Mouse (Mus musculus) lung, embryonic 15.5 days (tissue): ENCODE measurements around the gene Stox1. TPM values are rescaled to one million over a fixed set of nuclear protein-coding genes. Genes with fewer than 3 reads are reported as not detected.

Source experiments
- ATAC-seq: fragments of 200-750 bp; cut with Nextera tagmentation; 2 replicates; pipeline ENCODE4 v1.8.0; 2017; ENCODE audit warnings: moderate number of reproducible peaks, borderline replicate concordance; ENCODE audit not compliant: low FRiP score, low TSS enrichment; ENCODE audit errors: extremely low read depth
- H3K27ac ChIP-seq: fragments of 300-500 bp; sonication (generic); 2 replicates; pipeline ENCODE4 v1.5.1; 2015; ENCODE audit warnings: moderate library complexity, mild to moderate bottlenecking, inconsistent platforms
- H3K27me3 ChIP-seq: fragments of 300-500 bp; sonication (generic); 2 replicates; pipeline ENCODE4 v1.6.1; 2015; ENCODE audit warnings: inconsistent platforms
- H3K36me3 ChIP-seq: fragments of 300-500 bp; sonication (generic); 2 replicates; pipeline ENCODE4 v1.6.1; 2015; ENCODE audit warnings: inconsistent platforms
- H3K4me1 ChIP-seq: fragments of 300-500 bp; sonication (generic); 2 replicates; pipeline ENCODE4 v1.6.1; 2015; ENCODE audit warnings: inconsistent platforms
- H3K4me2 ChIP-seq: fragments of 300-500 bp; sonication (generic); 2 replicates; pipeline ENCODE4 v1.6.1; 2015; ENCODE audit warnings: inconsistent platforms, mild to moderate bottlenecking, moderate library complexity
- H3K4me3 ChIP-seq: fragments of 300-500 bp; sonication (generic); 2 replicates; pipeline ENCODE4 v1.5.1; 2015; ENCODE audit warnings: mild to moderate bottlenecking, inconsistent platforms
- H3K9ac ChIP-seq: fragments of 300-500 bp; sonication (generic); 2 replicates; pipeline ENCODE4 v1.6.1; 2015; ENCODE audit warnings: inconsistent platforms
- H3K9me3 ChIP-seq: fragments of 300-500 bp; sonication (generic); 2 replicates; pipeline ENCODE4 v1.6.1; 2016; ENCODE audit warnings: inconsistent platforms
- WGBS: fragments of 180-500 bp; shearing (Covaris S2); methylation state at CpG from one replicate; pipeline ENCODE4 v1.1.7; 2015; 5-methylcytosine and 5-hydroxymethylcytosine counted together
- polyA plus RNA-seq: library from polyadenylated mRNA; unstranded; fragments of >200 nt; fragmentation: Nextera tagmentation; extraction: Ambion mirVana; gene quantifications from 2 replicates; pipeline ENCODE4 v1.2.1, GENCODE M21; 2015

The Stox1 gene
- polyA plus RNA-seq, 1 experiment from 2014 or later: 5.5 TPM

DNA sequence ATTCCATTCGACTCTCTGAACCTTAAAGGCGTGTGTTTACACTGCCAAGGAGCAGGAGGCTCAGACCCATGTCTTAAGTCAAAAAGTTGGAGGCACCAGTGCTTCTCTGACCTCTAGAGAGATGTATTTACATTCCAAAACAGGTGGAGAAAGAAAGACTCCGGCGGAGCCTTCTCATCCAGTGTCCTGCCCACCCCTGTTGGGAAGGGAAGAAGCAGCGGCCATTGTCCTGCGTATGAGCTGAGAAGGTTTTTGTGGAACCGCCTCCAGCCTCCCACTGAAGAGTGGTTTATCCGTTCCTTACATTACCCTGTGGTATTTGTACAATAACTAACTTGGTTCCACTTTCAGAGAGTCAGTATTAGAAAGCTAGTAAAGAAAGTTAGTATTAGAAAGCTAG lies 33.2 kb downstream of the Stox1 start:
- Histone ChIP-seq H3K27ac (no peak overlapping the region), H3K4me3 (no peak overlapping the region), H3K27me3 (no peaks in the 10 kb centered on the region), H3K4me1 (no peaks in the 10 kb centered on the region), H3K4me2 (no peak overlapping the region), H3K36me3 (no peaks in the 10 kb centered on the region), H3K9me3 (no peaks in the 10 kb centered on the region), H3K9ac (no peak overlapping the region)
- WGBS: 56% methylated on average over 8 of the region's 8 CpGs
- ATAC-seq: no peak

DNA sequence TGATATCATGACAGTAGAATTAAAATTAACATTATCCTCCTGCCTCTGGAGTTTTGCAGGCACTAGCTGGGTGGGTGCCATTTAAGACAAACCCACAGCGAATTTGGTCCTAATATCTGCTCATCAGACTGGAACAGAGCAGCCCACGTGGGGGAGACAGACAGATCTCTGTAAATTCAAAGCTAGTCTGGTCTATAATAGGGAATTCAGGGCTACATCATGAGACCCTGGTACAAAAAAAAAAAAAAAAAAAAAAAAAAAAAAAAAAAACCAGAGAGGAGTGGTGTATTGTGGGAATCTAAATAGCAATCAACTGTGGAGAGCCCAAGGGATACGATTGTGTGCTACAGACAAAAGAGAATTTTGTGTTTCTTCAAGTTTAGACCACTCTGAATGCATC lies 33.7 kb downstream of the Stox1 start:
- Histone ChIP-seq H3K27ac (no peak overlapping the region), H3K27me3 (no peaks in the 10 kb centered on the region), H3K4me2 (no peak overlapping the region), H3K36me3 (no peaks in the 10 kb centered on the region), H3K9ac (no peak overlapping the region), H3K9me3 (no peaks in the 10 kb centered on the region), H3K4me3 (no peak overlapping the region), H3K4me1 (no peaks in the 10 kb centered on the region)
- 75% methylated on average over 3 of the region's 3 CpGs for WGBS
- no peak for ATAC-seq

DNA sequence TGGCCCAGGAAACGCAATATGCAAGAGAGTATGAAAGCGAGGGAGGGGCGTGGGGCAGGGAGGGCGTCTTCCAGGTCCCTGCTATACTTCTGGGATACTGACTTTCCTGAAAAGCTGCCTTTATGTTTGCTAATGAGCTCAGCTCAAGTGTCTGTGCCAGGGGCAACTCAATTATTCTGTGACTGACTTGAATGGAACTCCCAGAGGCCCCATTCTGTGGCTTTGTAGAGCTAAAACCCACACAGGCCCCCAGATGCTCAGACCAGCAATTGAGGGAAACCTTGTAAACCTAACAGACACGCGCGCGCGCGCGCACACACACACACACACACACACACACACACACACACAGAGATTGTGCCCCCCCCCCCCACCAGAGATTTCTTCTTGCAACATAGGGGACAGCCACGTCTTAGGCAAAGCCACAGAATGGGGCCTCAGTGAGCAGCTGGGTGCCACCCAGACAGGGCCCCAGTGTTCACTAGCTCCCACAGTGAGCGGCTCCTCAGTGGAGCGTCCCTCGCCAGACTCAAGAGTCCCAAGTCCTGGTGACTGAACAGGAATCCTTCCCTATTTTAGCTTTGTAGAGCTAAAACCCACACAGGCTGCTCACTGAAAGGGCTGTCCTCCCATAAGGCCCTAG lies 38.8 kb downstream of the Stox1 start:
- H3K4me2 ChIP-seq: no peak overlapping the region
- H3K4me1 ChIP-seq: no peaks in the 10 kb centered on the region
- 73% methylated on average over 15 of the region's 15 CpGs for WGBS
- no peaks in the 10 kb centered on the region for H3K27me3 ChIP-seq
- no peak overlapping the region for H3K9ac ChIP-seq
- H3K27ac ChIP-seq: no peak overlapping the region
- no peak for ATAC-seq
- H3K9me3 ChIP-seq: no peaks in the 10 kb centered on the region
- no peak overlapping the region for H3K4me3 ChIP-seq
- H3K36me3 ChIP-seq: no peaks in the 10 kb centered on the region

DNA sequence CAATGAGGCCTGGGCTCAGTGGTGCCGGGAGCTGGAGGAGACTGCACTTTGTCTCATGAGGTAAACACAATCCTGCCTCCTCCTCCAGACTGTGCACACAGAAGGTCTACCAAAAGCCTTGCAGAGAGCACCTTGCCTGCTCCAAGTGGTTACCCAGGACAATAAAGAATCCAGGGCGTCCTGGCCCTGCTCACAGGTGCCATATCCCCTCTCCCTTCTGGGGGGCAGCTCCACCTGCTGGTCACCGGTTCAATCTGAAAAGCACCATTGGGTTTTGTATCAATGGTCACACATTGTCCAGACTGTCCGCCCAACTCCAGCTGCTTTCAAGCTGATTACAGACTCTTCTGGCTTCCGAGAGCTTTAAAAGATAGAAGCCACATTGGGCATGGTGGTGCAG lies 42.9 kb downstream of the Stox1 start:
- Histone ChIP-seq H3K9ac (no peak overlapping the region), H3K27me3 (no peaks in the 10 kb centered on the region), H3K4me3 (no peak overlapping the region), H3K9me3 (no peaks in the 10 kb centered on the region), H3K4me2 (no peak overlapping the region), H3K4me1 (no peaks in the 10 kb centered on the region), H3K36me3 (no peaks in the 10 kb centered on the region), H3K27ac (no peak overlapping the region)
- WGBS: 47% methylated on average over 5 of the region's 5 CpGs
- ATAC-seq: no peak

DNA sequence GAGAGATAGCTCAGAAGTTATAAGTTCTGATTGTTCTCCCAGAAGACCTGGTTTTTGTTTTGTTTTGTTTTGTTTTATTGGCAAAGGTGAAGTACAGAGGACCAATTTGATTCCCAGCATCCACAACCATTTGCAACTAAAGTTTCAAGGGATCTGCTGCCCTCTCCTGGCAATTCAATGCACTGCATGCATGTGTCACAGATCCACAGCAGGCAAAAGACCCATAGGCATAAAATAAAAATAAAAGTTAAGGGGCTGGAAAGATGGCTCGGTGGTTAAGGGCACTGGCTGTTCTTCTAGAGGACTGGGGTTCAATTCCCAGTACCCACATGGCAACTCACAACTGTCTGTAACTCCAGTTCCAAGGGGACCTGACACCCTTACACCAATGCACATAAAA lies 46.1 kb downstream of the Stox1 start:
- Histone ChIP-seq H3K4me3 (no peak overlapping the region), H3K36me3 (no peaks in the 10 kb centered on the region), H3K27ac (no peak overlapping the region), H3K27me3 (no peaks in the 10 kb centered on the region), H3K4me2 (no peak overlapping the region), H3K4me1 (no peaks in the 10 kb centered on the region), H3K9ac (no peak overlapping the region), H3K9me3 (no peaks in the 10 kb centered on the region)
- no peak for ATAC-seq
- WGBS: 60% methylated on average over 1 of the region's 1 CpGs

DNA sequence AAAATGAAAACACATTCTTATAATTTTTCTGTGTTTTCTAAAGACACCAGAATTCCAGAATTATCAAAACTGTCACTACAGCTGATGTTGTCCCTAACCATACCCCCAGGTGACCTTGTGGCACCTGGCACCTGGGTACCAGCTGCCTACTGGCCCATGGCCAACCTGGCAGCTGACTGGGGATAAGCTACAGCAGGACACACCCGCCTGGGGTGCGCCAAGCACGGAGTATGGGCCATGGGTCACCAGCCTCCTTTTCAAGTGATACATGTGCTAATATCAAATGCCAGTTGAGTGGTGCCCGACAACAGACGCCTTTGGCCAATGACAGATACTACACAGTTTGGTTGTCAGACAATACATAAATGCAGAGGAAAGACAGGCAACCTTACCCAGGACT lies 48.6 kb downstream of the Stox1 start:
- Histone ChIP-seq H3K36me3 (no peaks in the 10 kb centered on the region), H3K9ac (no peak overlapping the region), H3K4me3 (no peak overlapping the region), H3K4me1 (no peaks in the 10 kb centered on the region), H3K27ac (no peak overlapping the region), H3K9me3 (no peaks in the 10 kb centered on the region), H3K27me3 (no peaks in the 10 kb centered on the region), H3K4me2 (no peak overlapping the region)
- no peak for ATAC-seq
- WGBS: 78% methylated on average over 5 of the region's 5 CpGs

DNA sequence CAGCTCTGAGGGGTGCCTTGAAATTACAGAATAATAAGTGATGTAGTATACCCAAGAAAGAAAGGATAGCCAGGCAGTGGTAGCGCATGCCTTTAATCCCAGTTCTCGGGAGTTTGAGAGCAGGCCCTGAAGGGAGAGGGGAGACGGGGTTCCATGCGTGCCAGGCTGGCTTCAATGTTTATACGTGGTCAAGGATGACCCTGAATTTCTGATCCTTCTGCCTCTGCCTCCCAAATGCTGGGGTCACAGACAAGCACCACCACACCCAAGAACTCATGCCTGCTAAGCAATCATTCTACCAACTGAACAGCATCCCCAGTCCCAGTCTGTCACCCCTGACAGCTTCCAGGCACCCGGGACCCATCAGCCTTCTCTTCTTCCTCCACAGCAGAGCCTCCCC lies 49.7 kb downstream of the Stox1 start:
- H3K4me2 ChIP-seq: no peak overlapping the region
- no peak overlapping the region for H3K9ac ChIP-seq
- WGBS: 84% methylated on average over 6 of the region's 6 CpGs
- no peaks in the 10 kb centered on the region for H3K27me3 ChIP-seq
- H3K4me3 ChIP-seq: no peak overlapping the region
- H3K36me3 ChIP-seq: no peaks in the 10 kb centered on the region
- no peak overlapping the region for H3K27ac ChIP-seq
- no peak for ATAC-seq
- no peaks in the 10 kb centered on the region for H3K4me1 ChIP-seq
- H3K9me3 ChIP-seq: no peaks in the 10 kb centered on the region

DNA sequence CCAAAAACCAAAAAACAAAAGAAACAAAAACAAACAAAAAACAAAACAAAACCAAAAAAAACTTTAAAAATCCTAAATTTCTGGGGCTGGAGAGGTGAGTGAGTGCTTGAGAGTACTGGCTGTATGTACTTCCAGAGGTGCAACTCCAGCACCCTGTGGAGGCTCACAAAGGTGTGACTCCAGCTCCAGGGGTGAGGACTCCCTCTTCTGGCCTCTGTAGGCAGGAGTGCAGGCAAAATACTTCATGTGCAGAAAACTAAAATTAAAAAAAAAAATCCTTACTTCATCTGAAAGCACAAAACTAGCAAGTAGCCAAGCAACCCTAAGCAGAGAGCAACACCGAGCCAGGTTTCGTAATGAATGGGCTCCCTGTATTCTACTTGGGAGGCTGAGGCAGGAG lies 53.6 kb downstream of the Stox1 start:
- H3K36me3 ChIP-seq: no peaks in the 10 kb centered on the region
- H3K27me3 ChIP-seq: no peaks in the 10 kb centered on the region
- H3K4me3 ChIP-seq: no peak overlapping the region
- no peaks in the 10 kb centered on the region for H3K9me3 ChIP-seq
- no peak overlapping the region for H3K27ac ChIP-seq
- WGBS: 93% methylated on average over 2 of the region's 2 CpGs
- H3K4me2 ChIP-seq: no peak overlapping the region
- no peak overlapping the region for H3K9ac ChIP-seq
- ATAC-seq: no peak
- no peaks in the 10 kb centered on the region for H3K4me1 ChIP-seq

DNA sequence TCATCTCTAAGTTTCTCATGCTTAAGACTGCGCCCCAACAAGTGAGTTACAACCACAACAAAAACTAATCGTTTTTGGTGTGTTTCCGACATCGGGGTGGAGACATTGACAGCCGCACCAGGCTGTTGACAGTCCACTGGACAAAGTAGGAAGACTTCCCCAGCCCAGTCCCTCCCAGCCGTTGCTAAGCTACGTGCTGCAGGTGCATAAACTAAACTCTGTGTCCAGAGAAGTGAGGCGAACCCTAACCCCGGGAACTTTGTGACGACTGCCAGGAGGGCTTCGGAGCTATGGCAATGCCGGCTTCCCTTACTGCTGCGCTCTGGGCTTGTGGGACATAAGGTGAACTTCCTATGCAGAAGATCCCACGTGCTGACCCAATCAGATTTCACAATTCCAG lies 56.7 kb downstream of the Stox1 start:
- ATAC-seq: no peak
- H3K9me3 ChIP-seq: no peaks in the 10 kb centered on the region
- no peak overlapping the region for H3K4me2 ChIP-seq
- H3K27ac ChIP-seq: no peak overlapping the region
- 65% methylated on average over 14 of the region's 14 CpGs for WGBS
- no peak overlapping the region for H3K9ac ChIP-seq
- H3K4me3 ChIP-seq: no peak overlapping the region
- H3K36me3 ChIP-seq: no peaks in the 10 kb centered on the region
- H3K27me3 ChIP-seq: no peaks in the 10 kb centered on the region
- H3K4me1 ChIP-seq: peaks cover 3% of the 10 kb centered on the region; the same call in 1 of the 2 replicates

DNA sequence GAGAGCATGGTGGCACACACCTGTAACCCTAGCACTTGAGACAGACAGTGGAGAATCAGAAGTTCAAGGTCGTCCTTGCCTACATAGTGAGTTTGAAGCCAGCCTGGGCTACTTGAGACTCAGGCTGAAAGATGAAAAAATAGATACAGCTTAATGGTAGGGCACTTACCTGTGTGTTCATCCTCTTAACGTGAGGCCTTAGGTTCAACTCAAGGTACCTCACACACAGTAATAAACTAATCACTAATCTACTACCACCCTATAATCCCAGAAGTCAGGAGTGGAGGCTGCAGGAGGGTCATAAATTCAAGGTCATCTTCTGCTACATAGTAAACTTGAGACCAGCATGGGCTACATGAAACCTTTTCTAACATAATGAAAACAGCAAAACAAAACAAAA lies 57.5 kb downstream of the Stox1 start:
- no peak overlapping the region for H3K4me2 ChIP-seq
- ATAC-seq: no peak
- 76% methylated on average over 2 of the region's 2 CpGs for WGBS
- H3K36me3 ChIP-seq: no peaks in the 10 kb centered on the region
- H3K9me3 ChIP-seq: no peaks in the 10 kb centered on the region
- H3K4me1 ChIP-seq: peaks cover 3% of the 10 kb centered on the region; the same call in 1 of the 2 replicates
- no peak overlapping the region for H3K9ac ChIP-seq
- no peak overlapping the region for H3K27ac ChIP-seq
- H3K4me3 ChIP-seq: no peak overlapping the region
- no peaks in the 10 kb centered on the region for H3K27me3 ChIP-seq

DNA sequence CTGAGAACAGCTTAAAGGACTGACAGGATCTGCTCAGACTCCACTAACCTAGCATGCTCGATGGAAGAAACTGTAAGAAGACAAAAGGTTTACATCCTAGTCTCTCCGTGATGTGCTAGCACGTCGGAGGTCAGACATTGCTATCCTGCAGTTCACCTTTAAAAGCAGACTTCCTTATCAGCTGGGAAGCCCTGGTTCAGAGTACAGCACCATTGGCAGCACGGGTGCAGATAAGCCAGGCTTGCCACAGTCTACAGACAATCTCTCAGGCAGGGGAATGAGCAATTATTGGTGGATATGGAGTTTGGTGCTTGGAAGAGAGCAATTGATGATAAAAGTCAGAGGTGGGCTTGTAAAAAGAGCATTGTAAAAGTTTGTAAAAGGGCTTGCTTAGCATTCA lies 57.9 kb downstream of the Stox1 start:
- no peak for ATAC-seq
- H3K9me3 ChIP-seq: no peaks in the 10 kb centered on the region
- H3K9ac ChIP-seq: no peak overlapping the region
- no peak overlapping the region for H3K27ac ChIP-seq
- 65% methylated on average over 5 of the region's 5 CpGs for WGBS
- no peaks in the 10 kb centered on the region for H3K27me3 ChIP-seq
- H3K4me1 ChIP-seq: peaks cover 3% of the 10 kb centered on the region; the same call in 1 of the 2 replicates
- no peaks in the 10 kb centered on the region for H3K36me3 ChIP-seq
- no peak overlapping the region for H3K4me3 ChIP-seq
- H3K4me2 ChIP-seq: no peak overlapping the region

DNA sequence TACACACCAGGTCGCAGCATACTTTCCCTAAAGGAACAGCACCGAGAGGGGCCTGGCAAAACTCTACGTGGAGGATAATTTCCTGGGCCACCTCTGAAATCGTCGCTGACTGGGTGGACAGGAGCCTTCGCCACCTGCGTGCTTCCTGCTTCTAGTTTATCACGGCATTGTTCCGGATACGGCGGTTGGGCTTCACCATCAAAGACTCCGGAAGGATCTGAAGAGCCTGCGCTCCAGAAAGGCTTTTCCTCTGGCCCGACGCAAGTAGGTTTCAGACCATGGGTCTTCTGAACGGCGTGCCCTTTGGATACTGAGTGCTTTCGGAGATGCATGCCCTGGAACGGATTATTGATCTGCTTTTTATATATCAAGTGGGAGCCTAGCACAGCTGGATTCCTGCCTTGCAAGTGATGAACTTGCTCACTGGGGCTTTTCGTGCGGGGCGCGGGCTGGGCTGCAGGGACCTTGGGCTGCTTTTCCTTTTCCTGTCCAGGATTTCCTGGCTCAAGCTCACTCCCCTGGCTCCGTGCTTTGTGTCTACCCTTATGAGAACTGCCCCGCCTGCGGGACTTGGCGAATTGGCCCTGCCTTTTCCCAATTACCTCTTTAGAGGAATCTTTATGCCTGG lies 60.9 kb downstream of the Stox1 start:
- H3K27ac ChIP-seq: peak overlapping the region; percentile 83
- 51% methylated on average over 27 of the region's 27 CpGs for WGBS
- peak overlapping the region; percentile 42 for H3K4me2 ChIP-seq
- peaks cover 3% of the 10 kb centered on the region; the same call in 1 of the 2 replicates for H3K4me1 ChIP-seq
- H3K9me3 ChIP-seq: no peaks in the 10 kb centered on the region
- H3K27me3 ChIP-seq: no peaks in the 10 kb centered on the region
- peak overlapping the region; percentile 10; the same call in 1 of the 2 replicates for H3K4me3 ChIP-seq
- H3K9ac ChIP-seq: no peak overlapping the region
- ATAC-seq: peak; percentile 73
- no peaks in the 10 kb centered on the region for H3K36me3 ChIP-seq
